Mouse (Mus musculus): ENCODE results near the gene Tubb4a.

GRCm38 (mm10) chr17:57106035-57106368 lies 18.4 kb upstream of the Tubb4a start:
- TF ChIP-seq CTCF (IDR thresholded peaks at IDR 0.05; ENCODE audit: insufficient read depth, low read depth, low read length): no peak
- TF ChIP-seq POLR2A (IDR thresholded peaks at IDR 0.05; ENCODE audit: insufficient read depth, low read depth, low read length): no peak

All from olfactory bulb, adult 2 months (tissue).